Mouse (Mus musculus) liver, postnatal 0 days (tissue): Measurements from ENCODE around the gene Ercc1. TPM values are rescaled to one million over a fixed set of nuclear protein-coding genes. Genes with fewer than 3 reads are reported as not detected.

Source experiments
- ATAC-seq: fragments of 200-750 bp; cut with Nextera tagmentation; 2 replicates; pipeline ENCODE4 v1.8.0; 2017; ENCODE audit warnings: mild to moderate bottlenecking, moderate library complexity
- DNase-seq: peaks from one replicate; pipeline ENCODE4 v3.0.0-alpha.2; 2016
- H3K27ac ChIP-seq: fragments of 300-500 bp; sonication (generic); 2 replicates; pipeline ENCODE4 v1.5.1; 2014; ENCODE audit warnings: antibody characterized with exemption, moderate library complexity, mild to moderate bottlenecking, low read depth
- H3K27me3 ChIP-seq: fragments of 300-500 bp; sonication (generic); 2 replicates; pipeline ENCODE4 v1.6.1; 2014; ENCODE audit warnings: low read length, control low read depth, mixed read lengths; ENCODE audit not compliant: insufficient read depth
- H3K36me3 ChIP-seq: fragments of 300-500 bp; sonication (generic); replicated peaks from 2 replicates; pipeline ENCODE4 v1.6.1; 2014; ENCODE audit warnings: mild to moderate bottlenecking, control low read depth, low read length, moderate library complexity, mixed read lengths; ENCODE audit not compliant: insufficient read depth
- H3K4me1 ChIP-seq: fragments of 300-500 bp; sonication (generic); 2 replicates; pipeline ENCODE4 v1.6.1; 2014; ENCODE audit warnings: antibody characterized with exemption, mild to moderate bottlenecking, control low read depth; ENCODE audit not compliant: insufficient read depth
- H3K4me2 ChIP-seq: fragments of 300-500 bp; sonication (generic); 2 replicates; pipeline ENCODE4 v1.6.1; 2014; ENCODE audit warnings: low read depth, mild to moderate bottlenecking, low read length, moderate library complexity, mixed read lengths
- H3K4me3 ChIP-seq: fragments of 300-500 bp; sonication (generic); 2 replicates; pipeline ENCODE4 v1.5.1; 2014; ENCODE audit warnings: low read depth, low read length
- H3K9ac ChIP-seq: fragments of 300-500 bp; sonication (generic); replicated peaks from 2 replicates; pipeline ENCODE4 v1.6.1; 2014; ENCODE audit warnings: mild to moderate bottlenecking, moderate library complexity
- H3K9me3 ChIP-seq: fragments of 300-500 bp; sonication (generic); 2 replicates; pipeline ENCODE4 v1.6.1; 2016; ENCODE audit warnings: mild to moderate bottlenecking, control low read depth, low read length, mixed read lengths
- CTCF ChIP-seq: sonication (generic); IDR thresholded peaks from 2 replicates; pipeline ENCODE4 v1.5.1; 2016; ENCODE audit warnings: antibody characterized with exemption, low read depth
- EP300 ChIP-seq: IDR thresholded peaks from 2 replicates; pipeline ENCODE4 v1.6.1; 2016; ENCODE audit warnings: antibody characterized with exemption, low read depth, mild to moderate bottlenecking
- WGBS: fragments of 180-500 bp; shearing (Covaris S2); extraction: QIAGEN DNeasy Blood & Tissue Kit; methylation state at CpG from one replicate; pipeline ENCODE4 v1.1.7; 2014; ENCODE audit not compliant: insufficient replicate concordance; 5-methylcytosine and 5-hydroxymethylcytosine counted together
- polyA plus RNA-seq: library from polyadenylated mRNA; unstranded; fragments of >200 nt; fragmentation: Nextera tagmentation; extraction: Ambion mirVana; gene quantifications from 2 replicates; pipeline ENCODE4 v1.2.1, GENCODE M21; 2015

Gene Ercc1
- polyA plus RNA-seq, 1 experiment from 2014 or later, result 9.8 TPM

DNA sequence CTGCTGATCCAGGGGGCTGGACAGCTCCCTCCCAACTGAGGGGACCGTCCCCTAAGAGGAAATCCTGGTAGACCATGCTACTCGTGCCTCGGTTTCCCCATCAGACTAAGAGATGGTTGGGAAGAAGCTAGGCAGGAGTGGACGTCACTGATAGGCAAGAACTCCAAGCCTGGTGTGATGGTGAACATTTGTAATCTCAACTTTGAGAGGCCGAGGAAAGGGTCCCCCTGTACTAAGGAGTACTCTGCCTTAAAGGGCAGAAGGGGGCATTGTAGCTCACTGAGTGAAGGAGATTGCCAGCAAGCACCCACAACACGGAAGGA is 39.2 kb upstream of the Ercc1 start:
- H3K4me2 ChIP-seq, result no peak overlapping the region; the same call in 1 of the 2 replicates
- DNase-seq, result no peak
- H3K27ac ChIP-seq, result no peak overlapping the region
- no peak for ATAC-seq
- no peak overlapping the region for H3K9ac ChIP-seq
- TF ChIP-seq CTCF (no peak), EP300 (no peak)
- WGBS, result 5% methylated on average over 6 of the region's 6 CpGs
- peaks cover 63% of the 10 kb centered on the region for H3K27me3 ChIP-seq
- H3K4me1 ChIP-seq, result peaks cover 31% of the 10 kb centered on the region
- H3K9me3 ChIP-seq, result no peaks in the 10 kb centered on the region
- no peaks in the 10 kb centered on the region for H3K36me3 ChIP-seq
- H3K4me3 ChIP-seq, result no peak overlapping the region

DNA sequence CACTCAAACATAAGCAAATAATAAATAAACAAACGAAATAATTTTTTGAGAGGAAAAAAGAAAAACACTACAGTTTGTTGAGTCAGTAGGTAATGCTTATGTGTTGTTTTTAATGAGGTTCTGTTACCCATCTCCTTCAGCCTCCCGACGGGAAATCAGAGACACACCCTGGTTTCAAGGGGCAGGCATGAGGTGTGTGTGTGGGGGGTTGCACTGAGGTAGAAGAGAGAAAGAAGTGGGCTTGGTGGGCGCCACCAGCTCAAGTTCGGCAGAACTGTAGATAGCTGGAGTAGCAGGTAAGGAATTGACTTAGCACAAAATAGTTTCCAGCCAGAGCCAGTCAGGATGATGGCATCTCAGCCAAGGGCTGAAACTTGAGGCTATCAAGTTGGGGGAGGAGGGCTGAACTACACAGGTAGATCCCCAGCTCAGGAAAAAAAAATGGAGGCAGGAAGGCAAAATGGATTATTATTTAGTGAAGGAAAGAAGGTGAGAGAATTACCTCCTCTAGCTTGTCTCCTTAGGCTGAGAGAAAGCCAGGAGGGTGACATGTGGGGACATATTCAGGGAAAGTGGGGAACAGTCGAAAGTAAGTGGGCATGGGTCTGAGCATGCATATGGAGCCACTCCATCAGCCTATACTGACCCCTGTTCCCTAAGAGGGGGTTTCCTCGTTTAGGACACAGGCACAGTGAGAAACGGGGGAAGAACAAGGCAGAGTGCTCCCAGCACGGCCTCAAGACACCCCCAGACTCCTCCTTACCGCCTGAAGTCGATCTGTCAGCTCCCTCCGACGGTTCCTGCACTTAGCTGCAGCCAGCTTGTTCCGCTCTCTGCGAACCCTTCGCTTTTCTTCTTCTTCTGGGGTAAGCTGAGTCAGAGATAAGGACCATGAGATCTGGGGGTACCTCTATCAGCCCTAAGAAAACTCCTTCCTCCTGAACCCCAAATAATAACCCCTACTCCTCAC is 38.5 kb upstream of the Ercc1 start:
- peaks cover 33% of the 10 kb centered on the region for H3K4me1 ChIP-seq
- peaks cover 63% of the 10 kb centered on the region for H3K27me3 ChIP-seq
- no peak overlapping the region for H3K9ac ChIP-seq
- H3K36me3 ChIP-seq, result no peaks in the 10 kb centered on the region
- WGBS, result 48% methylated on average over 16 of the region's 16 CpGs
- DNase-seq (no peak), ATAC-seq (no peak)
- H3K27ac ChIP-seq, result no peak overlapping the region
- no peaks in the 10 kb centered on the region for H3K9me3 ChIP-seq
- no peak overlapping the region for H3K4me2 ChIP-seq
- H3K4me3 ChIP-seq, result no peak overlapping the region
- no peak for TF ChIP-seq CTCF
- no peak for TF ChIP-seq EP300

DNA sequence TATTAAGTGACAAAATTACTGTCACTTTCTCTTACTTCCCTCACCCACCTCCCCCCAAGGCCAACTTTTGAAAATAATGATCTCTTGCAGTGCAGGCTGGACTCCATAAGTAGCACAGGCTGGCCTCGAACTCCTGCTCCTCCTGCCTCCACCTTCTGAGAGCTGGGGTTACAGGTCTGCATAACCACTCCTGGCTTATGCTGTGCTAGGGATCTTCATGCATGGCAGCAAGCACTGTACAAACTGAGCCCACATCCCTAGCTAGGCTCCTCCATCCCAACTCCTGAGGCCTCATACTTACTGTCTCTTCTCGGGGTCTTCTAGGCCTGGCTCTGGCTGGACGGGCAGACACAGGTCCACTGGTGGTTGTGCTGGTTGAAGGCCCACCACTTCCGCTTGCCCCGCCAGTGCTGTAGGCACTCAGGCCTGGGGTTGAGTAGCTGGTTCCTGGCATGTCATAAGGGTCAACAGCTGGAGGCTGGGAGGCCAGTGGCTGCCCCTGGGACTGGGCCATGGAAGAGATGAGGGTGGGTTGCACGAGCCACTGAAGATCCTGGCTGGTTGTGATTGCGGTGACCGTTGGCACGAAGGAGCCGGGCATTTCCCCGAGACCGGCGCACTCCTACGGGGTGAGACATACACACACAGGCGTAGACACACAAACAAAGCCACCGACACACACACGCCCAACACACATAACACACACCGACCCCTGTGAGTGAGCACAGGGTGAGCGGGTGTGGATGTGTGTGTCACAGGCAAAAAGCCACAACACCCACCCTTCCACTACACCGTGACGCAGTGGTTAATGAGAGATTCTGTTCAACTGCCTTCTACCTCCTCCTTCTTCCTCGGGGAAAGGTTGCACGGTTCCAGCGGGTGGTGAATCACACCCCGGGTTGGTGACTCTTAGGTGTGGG is 37.5 kb upstream of the Ercc1 start:
- no peaks in the 10 kb centered on the region for H3K9me3 ChIP-seq
- no peak overlapping the region for H3K9ac ChIP-seq
- H3K27ac ChIP-seq, result no peak overlapping the region
- H3K27me3 ChIP-seq, result peaks cover 60% of the 10 kb centered on the region
- TF ChIP-seq EP300 (no peak), CTCF (no peak)
- no peaks in the 10 kb centered on the region for H3K36me3 ChIP-seq
- DNase-seq (no peak), ATAC-seq (no peak)
- H3K4me2 ChIP-seq, result no peak overlapping the region
- WGBS, result 73% methylated on average over 21 of the region's 25 CpGs
- H3K4me3 ChIP-seq, result no peak overlapping the region
- H3K4me1 ChIP-seq, result peaks cover 33% of the 10 kb centered on the region

DNA sequence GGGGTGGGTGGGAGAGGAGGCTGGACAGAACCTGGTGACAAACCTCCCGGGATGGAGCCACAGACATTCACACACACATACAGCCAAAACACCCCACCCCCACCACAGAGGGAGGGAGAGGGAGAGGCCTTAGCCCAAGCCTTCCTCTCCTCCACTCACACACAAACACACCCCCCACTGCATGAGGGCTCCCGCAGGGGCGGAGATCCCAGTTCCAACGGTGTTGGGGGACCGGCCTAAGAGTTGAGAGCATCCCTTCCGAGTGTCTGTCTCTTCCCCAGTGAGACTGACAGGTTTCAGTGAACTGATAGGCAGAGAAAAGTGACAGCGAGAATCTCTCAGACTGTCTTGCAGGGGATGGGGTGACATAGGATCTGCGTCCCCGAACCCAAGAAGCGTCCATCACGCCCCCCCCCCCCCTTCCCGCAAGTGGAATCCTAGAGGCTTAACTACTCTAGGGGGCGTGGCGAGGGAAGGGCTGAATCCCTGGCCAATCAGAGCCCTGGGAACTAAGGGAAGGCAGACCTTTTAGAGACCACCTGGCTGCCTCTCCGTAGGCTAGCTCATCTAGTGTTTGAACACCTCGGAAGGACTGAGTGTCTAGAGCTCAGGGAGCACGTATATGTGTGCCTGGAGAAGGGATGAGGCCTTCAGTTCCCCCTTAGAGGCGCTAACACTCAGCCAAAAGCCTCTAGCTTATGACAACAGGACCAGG is 36.7 kb upstream of the Ercc1 start:
- peak overlapping the region; percentile 63 for H3K9ac ChIP-seq
- peak overlapping the region; percentile 53 for H3K4me3 ChIP-seq
- H3K4me1 ChIP-seq, result peaks cover 33% of the 10 kb centered on the region
- no peaks in the 10 kb centered on the region for H3K9me3 ChIP-seq
- peak overlapping the region; percentile 58; the same call in 1 of the 2 replicates for H3K27ac ChIP-seq
- H3K4me2 ChIP-seq, result peak overlapping the region; percentile 98
- no peaks in the 10 kb centered on the region for H3K36me3 ChIP-seq
- peaks cover 52% of the 10 kb centered on the region for H3K27me3 ChIP-seq
- ATAC-seq (peak; percentile 45), DNase-seq (peak; percentile 66)
- WGBS, result 6% methylated on average over 18 of the region's 18 CpGs
- TF ChIP-seq CTCF (no peak), EP300 (no peak)

DNA sequence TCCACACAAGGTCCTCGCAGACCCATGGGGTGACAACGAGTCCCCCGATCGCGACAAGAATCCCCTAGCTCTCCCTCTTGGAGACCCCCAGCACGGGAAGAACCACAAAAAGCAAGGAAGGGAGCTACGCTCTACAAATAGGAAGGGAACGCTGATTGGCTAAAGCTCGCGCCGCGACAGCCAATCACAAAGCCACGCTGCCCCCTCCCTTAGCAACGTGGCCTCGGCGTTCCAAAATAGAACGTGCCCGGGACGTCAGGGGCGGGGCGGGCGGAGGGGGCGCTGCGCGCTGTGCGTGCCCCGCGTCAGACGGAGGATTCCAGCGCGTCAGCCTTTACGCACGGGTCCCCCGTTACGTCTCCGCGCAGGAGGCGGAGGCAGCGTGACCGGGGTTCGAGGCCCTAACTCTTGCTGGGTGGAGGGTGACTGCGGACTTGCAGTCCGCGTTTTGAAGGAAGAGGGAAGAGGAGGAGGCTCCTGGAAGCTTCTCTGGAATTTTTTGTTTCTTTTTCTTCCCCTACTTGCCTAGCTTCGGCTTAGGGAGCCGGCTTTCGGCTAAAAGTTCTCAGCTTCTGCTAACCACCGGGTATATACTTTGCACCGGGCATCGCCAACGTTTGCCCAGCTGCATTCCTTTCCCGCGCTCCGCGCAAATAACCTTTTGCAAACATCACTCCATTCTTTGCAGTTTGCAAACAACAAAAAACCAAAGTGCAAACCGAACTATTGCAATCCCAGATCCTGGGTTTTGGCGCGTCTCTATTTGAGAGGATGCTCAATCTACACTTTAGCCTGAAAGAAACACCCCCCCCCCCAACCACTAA is 35.9 kb upstream of the Ercc1 start:
- Histone ChIP-seq H3K36me3 (no peaks in the 10 kb centered on the region), H3K27me3 (peaks cover 44% of the 10 kb centered on the region), H3K4me2 (peak overlapping the region; percentile 98), H3K9ac (peak overlapping the region; percentile 63), H3K4me3 (peak overlapping the region; percentile 53), H3K9me3 (no peaks in the 10 kb centered on the region), H3K27ac (peak overlapping the region; percentile 58; the same call in 1 of the 2 replicates), H3K4me1 (peaks cover 32% of the 10 kb centered on the region)
- no peak for TF ChIP-seq EP300
- TF ChIP-seq CTCF, result peak; percentile 63
- WGBS, result under 1% methylated on average over 58 of the region's 58 CpGs
- ATAC-seq (peak; percentile 86), DNase-seq (peak; percentile 94)
